Mouse (Mus musculus) layer of hippocampus, adult 18-20 months (tissue): Measurements from ENCODE around the gene Hoxa13. TPM values are rescaled to one million over a fixed set of nuclear protein-coding genes. Genes with fewer than 3 reads are reported as not detected.
A peak's percentile ranks its signal among the peaks of the same experiment; 100 is the strongest.

ENCODE experiments used
- DNase-seq, 2 experiments: peaks; one replicate each; pipeline ENCODE4 v3.0.0; 2022; ENCODE audit warnings: low spot score in 2 of 2
- total RNA-seq, 2 experiments: library from RNA; stranded (reverse); gene quantifications; 2 replicates each; pipeline ENCODE4 v1.2.3; 2021

Hoxa13 gene
- total RNA-seq, 2 experiments from 2014 or later = not detected

- peak in 1 of 2 experiments; percentile 70 for DNase-seq
Measured at GRCm38 (mm10) chr6:52270494-52271480, 10.1 kb upstream of the Hoxa13 start.

- DNase-seq = no peak
Measured at GRCm38 (mm10) chr6:52268756-52269155, 8.1 kb upstream of the Hoxa13 start.

GRCm38 (mm10) chr6:52268341-52268740 lies 7.7 kb upstream of the Hoxa13 start:
- DNase-seq = no peak

GRCm38 (mm10) chr6:52267691-52268090 lies 7.0 kb upstream of the Hoxa13 start:
- DNase-seq = no peak

- no peak for DNase-seq
Measured at GRCm38 (mm10) chr6:52267221-52267620, 6.5 kb upstream of the Hoxa13 start.

- DNase-seq = no peak
Measured at GRCm38 (mm10) chr6:52266666-52266985, 5.9 kb upstream of the Hoxa13 start.

GRCm38 (mm10) chr6:52265913-52266665 lies 5.4 kb upstream of the Hoxa13 start:
- no peak for DNase-seq

- no peak for DNase-seq
Measured at GRCm38 (mm10) chr6:52265306-52265912, 4.7 kb upstream of the Hoxa13 start.

- DNase-seq = no peak
Measured at GRCm38 (mm10) chr6:52264106-52264790, 3.6 kb upstream of the Hoxa13 start.

- DNase-seq = no peak
Measured at GRCm38 (mm10) chr6:52263321-52263585, 2.6 kb upstream of the Hoxa13 start.

- no peak for DNase-seq
Measured at GRCm38 (mm10) chr6:52262463-52263320, 2.0 kb upstream of the Hoxa13 start.

GRCm38 (mm10) chr6:52261751-52262462 lies 1.2 kb upstream of the Hoxa13 start:
- DNase-seq = no peak

GRCm38 (mm10) chr6:52259811-52260261 lies 844 bp downstream of the Hoxa13 start:
- no peak for DNase-seq

- DNase-seq = no peak
Measured at GRCm38 (mm10) chr6:52259081-52259790, 1.4 kb downstream of the Hoxa13 start.

GRCm38 (mm10) chr6:52256956-52257355 lies 3.7 kb downstream of the Hoxa13 start:
- peak in 1 of 2 experiments; percentile 86 for DNase-seq

GRCm38 (mm10) chr6:52253511-52254500 lies 6.9 kb downstream of the Hoxa13 start:
- no peak for DNase-seq

- DNase-seq = no peak
Measured at GRCm38 (mm10) chr6:52252775-52253376, 7.8 kb downstream of the Hoxa13 start.
